ENCODE assay signal across 7 mouse cellular contexts in the genomic region with DNA sequence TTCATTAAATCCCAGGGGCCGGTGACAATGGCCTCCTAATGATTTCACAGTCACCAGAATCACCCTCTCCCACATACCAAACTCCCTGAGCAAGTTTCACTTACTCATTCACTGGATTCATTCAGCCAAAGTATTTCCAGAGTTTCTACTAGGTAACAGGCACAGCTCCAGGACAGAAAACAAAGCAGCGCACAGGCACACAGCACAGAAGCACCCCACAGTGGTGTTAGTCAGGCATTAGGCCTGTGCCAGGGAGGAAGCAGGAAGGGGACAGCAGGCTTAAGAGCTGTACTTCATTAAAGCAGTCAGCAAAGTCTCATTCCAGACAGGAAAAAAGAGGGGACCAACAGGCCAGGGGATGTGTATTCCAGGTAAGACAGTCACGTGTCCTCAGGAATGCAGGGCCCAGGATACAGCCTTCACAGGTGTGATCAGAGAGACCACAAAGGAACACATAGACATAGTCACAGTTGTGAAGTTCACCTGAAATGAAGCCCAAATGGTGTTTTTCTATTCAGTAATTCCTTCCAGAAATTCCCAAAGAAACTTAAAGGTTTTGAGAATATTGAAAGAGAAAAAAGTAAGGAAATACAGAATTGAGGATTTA.
A peak's percentile ranks its signal among the peaks of the same experiment; 100 is the strongest.
DNase-seq lines count a peak whose midpoint lies in the region; ATAC-seq and TF ChIP-seq lines count a peak whose summit lies in the region.

No protein-coding gene starts in this region.

- no peak overlapping the region for H3K4me2 ChIP-seq in forebrain, embryonic 15.5 days (replicated peaks)
- no peak overlapping the region for H3K4me2 ChIP-seq in hindbrain, embryonic 15.5 days
- H3K4me2 ChIP-seq in midbrain, postnatal 0 days (ENCODE audit: low read depth, low read length, poor library complexity, severe bottlenecking), result no peak overlapping the region

- no peak overlapping the region for H3K9ac ChIP-seq in forebrain, embryonic 15.5 days (replicated peaks)
- H3K9ac ChIP-seq in hindbrain, embryonic 15.5 days, result no peak overlapping the region
- H3K9ac ChIP-seq in midbrain, postnatal 0 days (replicated peaks; ENCODE audit: low read length, poor library complexity, severe bottlenecking), result no peak overlapping the region

- H3K36me3 ChIP-seq in forebrain, embryonic 15.5 days, result no peaks in the 10 kb centered on the region
- H3K36me3 ChIP-seq in hindbrain, embryonic 15.5 days, result no peaks in the 10 kb centered on the region
- H3K36me3 ChIP-seq in midbrain, postnatal 0 days (ENCODE audit: insufficient read depth, low read length), result no peaks in the 10 kb centered on the region

- DNase-seq in NIH3T3 (ENCODE audit: low read depth), result peak; percentile 78
- DNase-seq in brain, adult 2 months (ENCODE audit: low read depth, low spot score), result peak; percentile 88
- DNase-seq in left cerebral cortex, postnatal 10 days (ENCODE audit: extremely low spot score in 1 of 2, low spot score in 2 of 2), result peak; percentile 44 to 70
- peak; percentile 75 for DNase-seq in midbrain, postnatal 0 days (ENCODE audit: low spot score)
- DNase-seq in thymus, postnatal 0 days (ENCODE audit: low spot score), result no peak

- 14% methylated on average over 3 of the region's 3 CpGs for WGBS in forebrain, embryonic 15.5 days
- 21% methylated on average over 3 of the region's 3 CpGs for WGBS in hindbrain, embryonic 15.5 days
- WGBS in midbrain, postnatal 0 days, result 34% methylated on average over 3 of the region's 3 CpGs

- peak; percentile 43 for TF ChIP-seq CTCF in midbrain, postnatal 0 days (IDR thresholded peaks at IDR 0.05)

- intact Hi-C loops in left cerebral cortex, postnatal 10 days (cut with DNase I), result no loop called here

- H3K27me3 ChIP-seq in forebrain, embryonic 15.5 days, result no peaks in the 10 kb centered on the region
- H3K27me3 ChIP-seq in hindbrain, embryonic 15.5 days, result no peaks in the 10 kb centered on the region
- H3K27me3 ChIP-seq in midbrain, postnatal 0 days (ENCODE audit: insufficient read depth, low read length), result no peaks in the 10 kb centered on the region

- 0 out of 2 replicates have a peak overlapping the region, but pooled peaks have one; percentile 30 for H3K27ac ChIP-seq in forebrain, embryonic 15.5 days (replicated peaks)
- peak overlapping the region; percentile 67 for H3K27ac ChIP-seq in hindbrain, embryonic 15.5 days (replicated peaks)
- no peak overlapping the region for H3K27ac ChIP-seq in midbrain, postnatal 0 days (ENCODE audit: low read depth, low read length)

- ATAC-seq in forebrain, embryonic 15.5 days (replicated peaks), result peak; percentile 88
- ATAC-seq in hindbrain, embryonic 15.5 days (ENCODE audit: low FRiP score, low read depth), result peak; percentile 85
- peak; percentile 65 for ATAC-seq in midbrain, postnatal 0 days (ENCODE audit: low FRiP score)

- no peak overlapping the region for H3K4me3 ChIP-seq in forebrain, embryonic 15.5 days
- H3K4me3 ChIP-seq in hindbrain, embryonic 15.5 days, result no peak overlapping the region
- no peak overlapping the region for H3K4me3 ChIP-seq in midbrain, postnatal 0 days (ENCODE audit: low read depth, low read length)

- peaks cover 9% of the 10 kb centered on the region; the same call in 1 of the 2 replicates for H3K4me1 ChIP-seq in forebrain, embryonic 15.5 days
- H3K4me1 ChIP-seq in hindbrain, embryonic 15.5 days (replicated peaks), result peaks cover 26% of the 10 kb centered on the region
- H3K4me1 ChIP-seq in midbrain, postnatal 0 days (ENCODE audit: insufficient read depth, low read length), result no peaks in the 10 kb centered on the region

- H3K9me3 ChIP-seq in forebrain, embryonic 15.5 days, result no peaks in the 10 kb centered on the region
- H3K9me3 ChIP-seq in hindbrain, embryonic 15.5 days, result no peaks in the 10 kb centered on the region
- H3K9me3 ChIP-seq in midbrain, postnatal 0 days (ENCODE audit: low read length), result no peaks in the 10 kb centered on the region
